Mouse (Mus musculus) C2C12 (cell line): ENCODE results near the gene Tax1bp1.

Experiments used
- CEBPB ChIP-seq: IDR thresholded peaks from one replicate; pipeline ENCODE4 v1.6.1; 2011; ENCODE audit warnings: low read depth, mild to moderate bottlenecking, control low read depth, moderate library complexity
- CTCF ChIP-seq: IDR thresholded peaks from one replicate; pipeline ENCODE4 v1.5.1; 2011; ENCODE audit not compliant: control insufficient read depth, insufficient read depth, insufficient read length
- FOSL1 ChIP-seq: IDR thresholded peaks from one replicate; pipeline ENCODE4 v1.8.0; 2011; ENCODE audit warnings: mild to moderate bottlenecking, low read length; ENCODE audit not compliant: poor library complexity, insufficient read depth, severe bottlenecking
- MAX ChIP-seq: IDR thresholded peaks from one replicate; pipeline ENCODE4 v1.6.1; 2011; ENCODE audit warnings: mild to moderate bottlenecking, control low read depth
- MYOD1 ChIP-seq: IDR thresholded peaks from one replicate; pipeline ENCODE4 v1.6.1; 2011; ENCODE audit warnings: low read depth; ENCODE audit not compliant: control insufficient read depth, insufficient read length
- MYOG ChIP-seq: IDR thresholded peaks from one replicate; pipeline ENCODE4 v1.6.1; 2011; ENCODE audit not compliant: control insufficient read depth, insufficient read length; ENCODE audit errors: extremely low read depth
- USF1 ChIP-seq: IDR thresholded peaks from one replicate; pipeline ENCODE4 v1.6.1; 2011; ENCODE audit warnings: low read depth, mild to moderate bottlenecking, control low read depth, moderate library complexity

DNA sequence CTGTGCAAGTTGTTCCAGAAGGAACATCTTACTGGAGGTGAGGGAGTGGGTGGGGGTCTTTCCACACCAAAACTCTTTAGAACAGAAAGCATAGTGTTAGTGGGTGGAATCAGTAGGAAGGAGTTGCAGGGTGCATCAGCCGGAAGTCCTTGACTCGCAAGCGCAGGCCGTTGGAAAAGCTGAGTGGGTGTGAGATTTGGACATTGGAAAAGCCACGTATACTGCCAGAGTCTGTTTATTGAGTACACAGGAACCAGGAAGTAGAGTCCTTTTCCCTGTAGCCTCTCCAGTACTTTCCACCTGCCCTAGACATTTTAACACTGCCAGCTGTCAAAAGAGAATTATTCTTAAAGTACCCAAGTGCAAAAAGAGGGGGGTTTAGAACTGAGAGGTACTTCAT, 5.7 kb upstream of the Tax1bp1 start:
- TF ChIP-seq MAX (no peak), CTCF (no peak), USF1 (no peak), MYOD1 (no peak), FOSL1 (no peak), CEBPB (no peak), MYOG (no peak)
